Mouse (Mus musculus) midbrain, embryonic 12.5 days (tissue): ENCODE data around the gene Slc25a30. TPM values are rescaled to one million over a fixed set of nuclear protein-coding genes. Genes with fewer than 3 reads are reported as not detected.

Experiments
- ATAC-seq: fragments of 200-750 bp; cut with Nextera tagmentation; 2 replicates; pipeline ENCODE4 v1.8.0; 2017; ENCODE audit warnings: low read depth, moderate TSS enrichment, moderate library complexity; ENCODE audit not compliant: low FRiP score
- H3K27ac ChIP-seq: fragments of 300-500 bp; sonication (generic); replicated peaks from 2 replicates; pipeline ENCODE4 v1.5.1; 2016; ENCODE audit warnings: mild to moderate bottlenecking
- H3K27me3 ChIP-seq: fragments of 300-500 bp; sonication (generic); 2 replicates; pipeline ENCODE4 v1.6.1; 2016; ENCODE audit warnings: mild to moderate bottlenecking
- H3K36me3 ChIP-seq: fragments of 300-500 bp; sonication (generic); 2 replicates; pipeline ENCODE4 v1.6.1; 2016
- H3K4me1 ChIP-seq: fragments of 300-500 bp; sonication (generic); 2 replicates; pipeline ENCODE4 v1.6.1; 2016
- H3K4me2 ChIP-seq: fragments of 300-500 bp; sonication (generic); replicated peaks from 2 replicates; pipeline ENCODE4 v1.6.1; 2016; ENCODE audit warnings: mild to moderate bottlenecking, moderate library complexity
- H3K4me3 ChIP-seq: fragments of 300-500 bp; sonication (generic); 2 replicates; pipeline ENCODE4 v1.5.1; 2016; ENCODE audit warnings: mild to moderate bottlenecking
- H3K9ac ChIP-seq: fragments of 300-500 bp; sonication (generic); replicated peaks from 2 replicates; pipeline ENCODE4 v1.6.1; 2016; ENCODE audit warnings: mild to moderate bottlenecking, moderate library complexity
- H3K9me3 ChIP-seq: fragments of 300-500 bp; sonication (generic); 2 replicates; pipeline ENCODE4 v1.6.1; 2016; ENCODE audit warnings: mild to moderate bottlenecking
- WGBS: fragments of 180-500 bp; shearing (Covaris S2); methylation state at CpG from one replicate; pipeline ENCODE4 v1.1.7; 2016; 5-methylcytosine and 5-hydroxymethylcytosine counted together
- polyA plus RNA-seq: library from polyadenylated mRNA; unstranded; fragments of >200 nt; fragmentation: Nextera tagmentation; extraction: Ambion mirVana; gene quantifications from 2 replicates; pipeline ENCODE4 v1.2.1, GENCODE M21; 2016

Slc25a30 gene
- polyA plus RNA-seq, 1 experiment from 2014 or later = 7.5 TPM

- no peak overlapping the region for H3K9ac ChIP-seq
- ATAC-seq = no peak
- H3K9me3 ChIP-seq = no peaks in the 10 kb centered on the region
- H3K27me3 ChIP-seq = peaks cover 27% of the 10 kb centered on the region
- H3K4me1 ChIP-seq = peaks cover 11% of the 10 kb centered on the region; the same call in 1 of the 2 replicates
- no peak overlapping the region for H3K27ac ChIP-seq
- WGBS = 74% methylated on average over 3 of the region's 3 CpGs
- H3K4me2 ChIP-seq = no peak overlapping the region
- no peak overlapping the region for H3K4me3 ChIP-seq
- H3K36me3 ChIP-seq = no peaks in the 10 kb centered on the region
These were observed 40.1 kb upstream of the Slc25a30 start for GRCm38 (mm10) chr14:75826851-75827410.

DNA sequence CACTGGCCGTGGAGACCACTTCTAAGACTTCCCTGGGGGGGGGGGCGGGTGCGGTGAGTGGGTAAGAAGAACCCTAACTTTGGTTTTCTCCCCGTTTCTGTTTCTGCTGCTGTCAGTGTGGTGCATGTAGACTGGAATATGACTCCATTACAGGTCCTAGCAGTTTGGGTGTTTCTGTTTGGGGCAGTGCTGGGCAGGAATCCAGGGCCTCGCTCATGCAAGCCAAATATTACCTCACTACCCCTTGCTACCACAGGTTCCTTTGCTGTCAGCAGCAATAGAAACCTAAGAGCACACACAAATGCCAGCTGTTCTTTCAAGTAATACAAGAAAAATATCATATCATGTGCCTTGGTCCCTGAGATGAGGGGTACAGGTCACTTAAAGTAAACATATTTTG is 33.2 kb upstream of the Slc25a30 start:
- Histone ChIP-seq H3K27me3 (no peaks in the 10 kb centered on the region), H3K9ac (no peak overlapping the region), H3K9me3 (no peaks in the 10 kb centered on the region), H3K4me3 (no peak overlapping the region), H3K4me2 (no peak overlapping the region), H3K4me1 (no peaks in the 10 kb centered on the region), H3K27ac (no peak overlapping the region), H3K36me3 (no peaks in the 10 kb centered on the region)
- WGBS = 81% methylated on average over 5 of the region's 5 CpGs
- ATAC-seq = no peak

- Histone ChIP-seq H3K36me3 (no peaks in the 10 kb centered on the region), H3K4me1 (no peaks in the 10 kb centered on the region), H3K4me3 (no peak overlapping the region), H3K9me3 (no peaks in the 10 kb centered on the region), H3K9ac (no peak overlapping the region), H3K27ac (no peak overlapping the region), H3K27me3 (no peaks in the 10 kb centered on the region), H3K4me2 (no peak overlapping the region)
- no peak for ATAC-seq
- 75% methylated on average over 2 of the region's 2 CpGs for WGBS
These were observed 32.5 kb upstream of the Slc25a30 start for GRCm38 (mm10) chr14:75819341-75819740.

DNA sequence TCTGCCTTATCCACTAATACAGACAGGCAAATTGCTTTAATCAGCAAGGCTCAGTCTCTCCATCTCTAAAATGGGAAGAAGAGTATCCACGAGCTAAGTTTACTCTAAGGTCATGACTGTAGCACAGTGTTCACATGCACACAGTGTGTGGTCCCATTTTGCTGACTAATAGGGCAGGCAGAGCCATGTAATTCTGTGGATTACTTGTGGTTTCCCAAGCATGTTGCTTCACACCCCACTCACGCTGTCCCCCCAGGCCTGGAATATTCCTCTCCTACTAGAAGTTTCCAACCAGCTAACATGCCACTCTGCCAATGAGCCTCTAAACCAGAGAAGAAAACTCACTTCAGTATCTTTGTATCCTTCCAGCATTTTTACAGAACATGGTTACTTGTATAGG is 31.7 kb upstream of the Slc25a30 start:
- H3K27me3 ChIP-seq = no peaks in the 10 kb centered on the region
- H3K4me1 ChIP-seq = no peaks in the 10 kb centered on the region
- H3K27ac ChIP-seq = no peak overlapping the region
- H3K36me3 ChIP-seq = no peaks in the 10 kb centered on the region
- H3K4me3 ChIP-seq = no peak overlapping the region
- H3K4me2 ChIP-seq = no peak overlapping the region
- H3K9ac ChIP-seq = no peak overlapping the region
- WGBS = 89% methylated on average over 2 of the region's 2 CpGs
- no peaks in the 10 kb centered on the region for H3K9me3 ChIP-seq
- ATAC-seq = no peak

DNA sequence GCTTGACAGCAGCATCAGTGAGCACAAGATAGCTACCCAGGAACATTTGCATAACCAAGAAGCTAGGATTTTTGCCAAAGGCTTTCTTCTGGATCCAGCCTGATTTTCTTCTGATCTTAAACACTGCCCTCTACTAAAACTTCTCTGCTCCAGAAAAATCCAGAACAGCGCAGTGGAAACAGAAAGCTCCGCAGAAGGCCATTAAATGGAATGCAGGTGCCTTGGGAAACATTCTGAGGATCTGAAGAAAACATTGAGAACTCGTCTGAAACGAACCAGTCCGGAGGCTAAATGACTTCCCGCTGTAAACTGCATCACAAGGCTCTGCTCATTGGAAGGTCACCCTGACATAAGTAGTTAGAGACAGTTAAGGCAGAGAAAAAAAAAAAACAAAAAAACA is 23.1 kb upstream of the Slc25a30 start:
- 85% methylated on average over 6 of the region's 6 CpGs for WGBS
- Histone ChIP-seq H3K9ac (no peak overlapping the region), H3K27ac (no peak overlapping the region), H3K4me1 (no peaks in the 10 kb centered on the region), H3K36me3 (no peaks in the 10 kb centered on the region), H3K27me3 (no peaks in the 10 kb centered on the region; the same call in 1 of the 2 replicates), H3K4me3 (no peak overlapping the region), H3K4me2 (no peak overlapping the region), H3K9me3 (no peaks in the 10 kb centered on the region)
- no peak for ATAC-seq

GRCm38 (mm10) chr14:75807800-75808199 is 21.0 kb upstream of the Slc25a30 start:
- no peak overlapping the region for H3K4me2 ChIP-seq
- no peaks in the 10 kb centered on the region for H3K9me3 ChIP-seq
- no peak overlapping the region for H3K27ac ChIP-seq
- H3K4me3 ChIP-seq = no peak overlapping the region
- no peaks in the 10 kb centered on the region for H3K36me3 ChIP-seq
- 66% methylated on average over 8 of the region's 8 CpGs for WGBS
- H3K9ac ChIP-seq = no peak overlapping the region
- no peaks in the 10 kb centered on the region; the same call in 1 of the 2 replicates for H3K27me3 ChIP-seq
- no peaks in the 10 kb centered on the region for H3K4me1 ChIP-seq
- no peak for ATAC-seq

DNA sequence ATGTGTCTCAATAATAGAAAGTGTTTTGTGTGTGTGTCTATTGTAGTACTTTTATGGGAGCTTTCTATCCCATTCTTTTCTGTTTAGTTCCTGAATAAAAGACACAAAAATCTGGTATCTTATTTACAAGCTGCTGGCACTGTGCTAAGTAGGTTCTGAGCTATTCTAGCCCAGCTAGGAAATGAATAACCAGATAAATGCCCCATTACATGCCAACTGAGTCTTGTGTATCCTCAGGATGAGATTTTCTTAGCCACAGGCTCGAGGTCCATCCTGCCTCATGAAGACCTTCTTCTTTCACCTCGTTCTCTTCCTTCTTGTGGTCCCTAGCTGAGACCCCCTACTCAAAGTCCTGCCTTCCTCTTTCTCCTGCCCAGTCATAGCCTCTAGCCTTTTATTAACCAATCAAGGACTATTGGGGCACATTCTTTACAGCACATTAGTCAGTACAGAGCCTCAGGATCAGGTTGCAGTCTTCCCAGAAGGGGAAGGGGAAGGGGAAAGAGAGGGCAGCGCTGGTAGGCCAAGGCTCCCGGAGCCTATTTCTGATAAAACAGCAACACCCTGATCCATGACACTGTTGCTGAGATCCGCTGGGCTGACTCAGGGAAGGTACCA is 11.0 kb upstream of the Slc25a30 start:
- no peak overlapping the region for H3K4me2 ChIP-seq
- no peak for ATAC-seq
- H3K4me1 ChIP-seq = no peaks in the 10 kb centered on the region
- H3K9ac ChIP-seq = no peak overlapping the region
- 60% methylated on average over 5 of the region's 5 CpGs for WGBS
- H3K9me3 ChIP-seq = no peaks in the 10 kb centered on the region
- 0 out of 2 replicates have a peak, but pooled peaks cover 3% of the 10 kb centered on the region for H3K27me3 ChIP-seq
- H3K4me3 ChIP-seq = no peak overlapping the region
- no peaks in the 10 kb centered on the region for H3K36me3 ChIP-seq
- H3K27ac ChIP-seq = no peak overlapping the region

DNA sequence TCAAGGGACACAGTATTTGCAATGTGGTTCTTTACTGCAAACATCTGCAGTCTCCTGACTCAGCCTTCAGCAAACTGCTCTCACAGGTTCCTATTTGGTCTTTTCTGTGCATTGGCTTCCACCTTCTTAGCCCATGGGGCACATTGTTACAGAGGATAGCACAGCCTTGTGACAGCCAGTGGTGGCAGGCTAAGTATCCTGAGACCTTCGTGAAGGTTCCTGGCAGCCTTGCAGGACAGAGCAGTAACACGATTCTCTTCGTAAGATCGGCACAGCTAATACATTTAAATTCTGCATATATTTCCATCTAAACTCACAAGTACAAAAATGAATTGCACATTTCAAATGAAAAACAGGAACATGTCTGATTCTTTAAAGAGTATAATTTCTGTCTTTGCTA is 9.1 kb upstream of the Slc25a30 start:
- Histone ChIP-seq H3K27ac (no peak overlapping the region), H3K27me3 (0 out of 2 replicates have a peak, but pooled peaks cover 3% of the 10 kb centered on the region), H3K9ac (no peak overlapping the region), H3K4me2 (no peak overlapping the region), H3K36me3 (no peaks in the 10 kb centered on the region), H3K4me1 (no peaks in the 10 kb centered on the region), H3K9me3 (no peaks in the 10 kb centered on the region), H3K4me3 (no peak overlapping the region)
- ATAC-seq = no peak
- WGBS = 86% methylated on average over 4 of the region's 4 CpGs

- Histone ChIP-seq H3K9ac (no peak overlapping the region), H3K4me3 (no peak overlapping the region), H3K36me3 (no peaks in the 10 kb centered on the region), H3K4me1 (no peaks in the 10 kb centered on the region), H3K27ac (no peak overlapping the region), H3K9me3 (no peaks in the 10 kb centered on the region), H3K27me3 (0 out of 2 replicates have a peak, but pooled peaks cover 3% of the 10 kb centered on the region), H3K4me2 (no peak overlapping the region)
- WGBS = 80% methylated on average over 5 of the region's 5 CpGs
- ATAC-seq = no peak
These were observed 7.9 kb upstream of the Slc25a30 start for GRCm38 (mm10) chr14:75794726-75795125.

DNA sequence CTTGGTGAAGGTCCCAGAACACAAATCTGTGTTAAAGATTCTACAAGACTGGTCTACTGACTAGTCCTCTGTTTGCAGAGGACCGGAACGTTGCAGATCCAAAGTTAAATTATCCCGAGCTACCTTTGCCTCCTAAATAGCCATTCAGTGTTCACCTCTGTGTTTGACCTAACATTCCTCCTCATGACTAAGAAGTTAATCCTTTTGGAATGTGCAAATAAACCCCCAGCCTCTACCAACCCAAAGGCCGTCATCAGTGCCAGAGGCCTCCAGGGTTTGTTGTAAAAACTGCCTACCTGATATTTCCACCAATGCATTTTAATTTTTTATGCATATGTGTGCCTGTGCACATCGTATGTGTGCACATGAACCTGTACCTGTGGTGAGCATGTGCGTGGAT is 7.5 kb upstream of the Slc25a30 start:
- Histone ChIP-seq H3K4me3 (no peak overlapping the region), H3K9ac (no peak overlapping the region), H3K9me3 (no peaks in the 10 kb centered on the region), H3K36me3 (no peaks in the 10 kb centered on the region), H3K27me3 (0 out of 2 replicates have a peak, but pooled peaks cover 3% of the 10 kb centered on the region), H3K4me1 (no peaks in the 10 kb centered on the region), H3K27ac (no peak overlapping the region), H3K4me2 (no peak overlapping the region)
- ATAC-seq = no peak
- 63% methylated on average over 6 of the region's 6 CpGs for WGBS

DNA sequence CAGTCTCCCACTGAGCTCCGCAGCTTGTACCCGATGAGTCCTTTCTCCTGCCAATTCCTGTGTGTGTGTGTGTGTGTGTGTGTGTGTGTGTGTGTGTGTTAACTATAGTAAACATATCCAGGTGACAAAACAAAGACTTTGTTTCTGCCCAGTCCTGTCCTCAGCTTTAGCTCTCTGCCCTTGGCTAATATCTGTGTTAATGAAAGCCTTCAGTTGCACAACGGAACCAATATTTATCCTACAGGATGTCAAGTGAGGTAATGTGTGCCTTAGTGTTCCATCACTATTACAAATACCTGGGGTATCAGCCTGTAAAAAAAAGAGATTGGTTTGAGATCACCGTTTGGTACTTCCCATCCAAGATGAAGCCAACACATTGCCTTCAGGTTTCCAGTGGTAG is 6.3 kb upstream of the Slc25a30 start:
- 84% methylated on average over 4 of the region's 4 CpGs for WGBS

GRCm38 (mm10) chr14:75791372-75791771 is 4.5 kb upstream of the Slc25a30 start:
- no peaks in the 10 kb centered on the region for H3K36me3 ChIP-seq
- no peaks in the 10 kb centered on the region for H3K9me3 ChIP-seq
- no peak overlapping the region for H3K9ac ChIP-seq
- H3K27me3 ChIP-seq = peaks cover 11% of the 10 kb centered on the region; the same call in 1 of the 2 replicates
- 85% methylated on average over 3 of the region's 3 CpGs for WGBS
- no peak overlapping the region for H3K4me3 ChIP-seq
- H3K27ac ChIP-seq = no peak overlapping the region
- H3K4me1 ChIP-seq = no peaks in the 10 kb centered on the region
- no peak overlapping the region for H3K4me2 ChIP-seq
- ATAC-seq = no peak

More for the DNA sequence above, 6.3 kb upstream of the Slc25a30 start:
- H3K4me3 ChIP-seq = no peak overlapping the region
- no peaks in the 10 kb centered on the region for H3K4me1 ChIP-seq
- no peak overlapping the region for H3K4me2 ChIP-seq
- H3K9ac ChIP-seq = no peak overlapping the region
- ATAC-seq = no peak
- H3K27me3 ChIP-seq = peaks cover 10% of the 10 kb centered on the region; the same call in 1 of the 2 replicates
- no peak overlapping the region for H3K27ac ChIP-seq
- no peaks in the 10 kb centered on the region for H3K9me3 ChIP-seq
- no peaks in the 10 kb centered on the region for H3K36me3 ChIP-seq
